ENCODE assay signal across 4 mouse cellular contexts in the genomic region with DNA sequence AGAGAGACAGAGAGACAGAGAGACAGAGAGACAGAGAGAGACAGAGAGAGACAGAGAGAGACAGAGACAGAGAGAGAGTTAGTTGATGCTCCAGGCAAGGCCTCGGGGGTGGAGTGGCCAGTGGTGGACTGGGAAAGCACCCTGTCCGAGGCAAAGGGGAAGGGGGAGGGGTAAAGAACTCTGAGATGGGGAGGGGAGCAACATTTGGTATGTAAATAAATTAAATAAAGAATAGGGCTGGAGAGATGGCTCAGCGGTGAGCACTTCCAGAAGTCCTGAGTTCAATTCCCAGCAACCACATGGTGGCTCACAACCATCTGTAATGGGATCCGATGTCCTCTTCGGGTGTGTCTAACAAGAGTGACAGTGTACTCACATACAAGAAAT. TPM values are rescaled to one million over a fixed set of nuclear protein-coding genes. Genes with fewer than 3 reads are reported as not detected.
"Had no signal": no experiment of that assay in that cellular context is flagged by ENCODE, and none has a peak within 500 bp of the region (broad histone marks: within the 10 kb centered on the region; RNA-seq: fewer than 3 reads in every experiment).

No protein-coding gene starts in this region.

RNA-seq across cellular contexts. Expression of gene Scrg1, which starts 25.8 kb away (rescaled TPM):
- polyA plus RNA-seq: gonadal fat pad, adult 2 months; inflammation-experienced regulatory T-cells, adult 6 months; kidney, postnatal 0 days; liver, adult 2 months had no signal
